Mouse (Mus musculus): Measurements from ENCODE around the gene Kcnb1. TPM values are rescaled to one million over a fixed set of nuclear protein-coding genes. Genes with fewer than 3 reads are reported as not detected.
A peak's percentile ranks its signal among the peaks of the same experiment; 100 is the strongest.

Gene Kcnb1
- 0.37 and 0.42 TPM in 2 replicates for polyA plus RNA-seq (2014; fragmentation: Nextera tagmentation; extraction: Ambion mirVana)

- H3K27me3 ChIP-seq (ENCODE audit: insufficient read depth, low read length), result peaks cover 60% of the 10 kb centered on the region
- ATAC-seq (ENCODE audit: insufficient read depth) (peak; percentile 36), DNase-seq (peak; percentile 83)
- no peak within 1 kb of the TSS for H3K27ac ChIP-seq (ENCODE audit: low read depth)
- TF ChIP-seq CTCF (IDR thresholded peaks at IDR 0.05; ENCODE audit: low read depth), result peak; percentile 33; the same call in 1 of the 2 replicates
- H3K4me3 ChIP-seq (ENCODE audit: low read depth, low read length), result peak within 1 kb of the TSS; percentile 43
- peaks cover 6% of the 10 kb centered on the region for H3K4me1 ChIP-seq (ENCODE audit: insufficient read depth)
- under 1% methylated on average over 41 of the region's 41 CpGs for WGBS
- peak within 1 kb of the TSS; percentile 93 for H3K4me2 ChIP-seq
- peak within 1 kb of the TSS; percentile 32 for H3K9ac ChIP-seq
- H3K36me3 ChIP-seq (ENCODE audit: insufficient read depth), result no peaks in the 10 kb centered on the region
- no peaks in the 10 kb centered on the region for H3K9me3 ChIP-seq (ENCODE audit: low read depth, low read length)
These were observed at the start of gene Kcnb1 for GRCm38 (mm10) chr2:167190076-167190399. Kcnb1 (minus strand) TSS chr2:167190155.

- DNase-seq (peak; percentile 76), ATAC-seq (ENCODE audit: insufficient read depth) (peak; percentile 39)
- Histone ChIP-seq H3K4me3 (ENCODE audit: low read depth, low read length) (peak overlapping the region; percentile 56), H3K4me2 (peak overlapping the region; percentile 96), H3K36me3 (ENCODE audit: insufficient read depth) (no peaks in the 10 kb centered on the region), H3K4me1 (ENCODE audit: insufficient read depth) (no peaks in the 10 kb centered on the region; the same call in 1 of the 2 replicates), H3K9ac (peak overlapping the region; percentile 17; the same call in 1 of the 2 replicates), H3K27me3 (ENCODE audit: insufficient read depth, low read length) (no peaks in the 10 kb centered on the region), H3K9me3 (ENCODE audit: low read depth, low read length) (no peaks in the 10 kb centered on the region), H3K27ac (ENCODE audit: low read depth) (no peak overlapping the region)
- TF ChIP-seq CTCF (IDR thresholded peaks at IDR 0.05; ENCODE audit: low read depth), result no peak
- WGBS, result 3% methylated on average over 12 of the region's 12 CpGs
These were observed 49.3 kb upstream of the Kcnb1 start for GRCm38 (mm10) chr2:167239262-167239661.

- Histone ChIP-seq H3K27me3 (ENCODE audit: insufficient read depth, low read length) (no peaks in the 10 kb centered on the region), H3K4me3 (ENCODE audit: low read depth, low read length) (no peak overlapping the region), H3K27ac (ENCODE audit: low read depth) (no peak overlapping the region), H3K4me2 (no peak overlapping the region), H3K9ac (no peak overlapping the region), H3K36me3 (ENCODE audit: insufficient read depth) (no peaks in the 10 kb centered on the region), H3K4me1 (ENCODE audit: insufficient read depth) (no peaks in the 10 kb centered on the region; the same call in 1 of the 2 replicates), H3K9me3 (ENCODE audit: low read depth, low read length) (no peaks in the 10 kb centered on the region)
- TF ChIP-seq CTCF (IDR thresholded peaks at IDR 0.05; ENCODE audit: low read depth), result 0 out of 2 replicates have a peak, but pooled peaks have one; percentile 29
- DNase-seq (no peak), ATAC-seq (ENCODE audit: insufficient read depth) (no peak)
- WGBS, result 79% methylated on average over 9 of the region's 9 CpGs
These were observed 47.3 kb upstream of the Kcnb1 start for GRCm38 (mm10) chr2:167237224-167237623.

GRCm38 (mm10) chr2:167236174-167236573 is 46.2 kb upstream of the Kcnb1 start:
- H3K27ac ChIP-seq (ENCODE audit: low read depth), result no peak overlapping the region
- TF ChIP-seq CTCF (IDR thresholded peaks at IDR 0.05; ENCODE audit: low read depth), result no peak

GRCm38 (mm10) chr2:167235338-167236018 is 45.5 kb upstream of the Kcnb1 start:
- H3K27me3 ChIP-seq (ENCODE audit: insufficient read depth, low read length), result no peaks in the 10 kb centered on the region
- DNase-seq (no peak), ATAC-seq (ENCODE audit: insufficient read depth) (no peak)
- no peak overlapping the region for H3K9ac ChIP-seq
- no peaks in the 10 kb centered on the region; the same call in 1 of the 2 replicates for H3K4me1 ChIP-seq (ENCODE audit: insufficient read depth)
- H3K36me3 ChIP-seq (ENCODE audit: insufficient read depth), result no peaks in the 10 kb centered on the region
- TF ChIP-seq CTCF (IDR thresholded peaks at IDR 0.05; ENCODE audit: low read depth), result no peak
- no peak overlapping the region for H3K27ac ChIP-seq (ENCODE audit: low read depth)
- H3K9me3 ChIP-seq (ENCODE audit: low read depth, low read length), result no peaks in the 10 kb centered on the region
- H3K4me3 ChIP-seq (ENCODE audit: low read depth, low read length), result no peak overlapping the region
- no peak overlapping the region for H3K4me2 ChIP-seq
- 53% methylated on average over 17 of the region's 17 CpGs for WGBS

More at GRCm38 (mm10) chr2:167236174-167236573, 46.2 kb upstream of the Kcnb1 start:
- no peaks in the 10 kb centered on the region for H3K27me3 ChIP-seq (ENCODE audit: insufficient read depth, low read length)
- no peak overlapping the region for H3K4me3 ChIP-seq (ENCODE audit: low read depth, low read length)
- H3K36me3 ChIP-seq (ENCODE audit: insufficient read depth), result no peaks in the 10 kb centered on the region
- no peak overlapping the region for H3K9ac ChIP-seq
- H3K4me1 ChIP-seq (ENCODE audit: insufficient read depth), result no peaks in the 10 kb centered on the region; the same call in 1 of the 2 replicates
- H3K9me3 ChIP-seq (ENCODE audit: low read depth, low read length), result no peaks in the 10 kb centered on the region
- ATAC-seq (ENCODE audit: insufficient read depth) (no peak), DNase-seq (no peak)
- no peak overlapping the region for H3K4me2 ChIP-seq
- WGBS, result 90% methylated on average over 4 of the region's 4 CpGs

GRCm38 (mm10) chr2:167233771-167234170 is 43.8 kb upstream of the Kcnb1 start:
- peak; percentile 59 for DNase-seq
- H3K4me2 ChIP-seq, result peak overlapping the region; percentile 26; the same call in 1 of the 2 replicates
- TF ChIP-seq CTCF (IDR thresholded peaks at IDR 0.05; ENCODE audit: low read depth), result no peak
- 18% methylated on average over 14 of the region's 14 CpGs for WGBS
- H3K27ac ChIP-seq (ENCODE audit: low read depth), result no peak overlapping the region
- H3K27me3 ChIP-seq (ENCODE audit: insufficient read depth, low read length), result no peaks in the 10 kb centered on the region
- no peaks in the 10 kb centered on the region for H3K9me3 ChIP-seq (ENCODE audit: low read depth, low read length)
- H3K4me1 ChIP-seq (ENCODE audit: insufficient read depth), result no peaks in the 10 kb centered on the region
- no peaks in the 10 kb centered on the region for H3K36me3 ChIP-seq (ENCODE audit: insufficient read depth)
- H3K4me3 ChIP-seq (ENCODE audit: low read depth, low read length), result no peak overlapping the region
- H3K9ac ChIP-seq, result no peak overlapping the region
- ATAC-seq (ENCODE audit: insufficient read depth), result no peak

GRCm38 (mm10) chr2:167233009-167233335 is 43.0 kb upstream of the Kcnb1 start:
- no peak for TF ChIP-seq CTCF (IDR thresholded peaks at IDR 0.05; ENCODE audit: low read depth)
- no peaks in the 10 kb centered on the region for H3K36me3 ChIP-seq (ENCODE audit: insufficient read depth)
- WGBS, result 63% methylated on average over 5 of the region's 5 CpGs
- no peak overlapping the region for H3K27ac ChIP-seq (ENCODE audit: low read depth)
- H3K4me3 ChIP-seq (ENCODE audit: low read depth, low read length), result no peak overlapping the region
- no peaks in the 10 kb centered on the region for H3K4me1 ChIP-seq (ENCODE audit: insufficient read depth)
- no peak overlapping the region for H3K9ac ChIP-seq
- no peak for DNase-seq
- H3K9me3 ChIP-seq (ENCODE audit: low read depth, low read length), result no peaks in the 10 kb centered on the region
- no peaks in the 10 kb centered on the region for H3K27me3 ChIP-seq (ENCODE audit: insufficient read depth, low read length)
- no peak overlapping the region for H3K4me2 ChIP-seq
- ATAC-seq (ENCODE audit: insufficient read depth), result no peak

All from lung, embryonic 14.5 days (tissue).